Mouse (Mus musculus) liver, embryonic 14.5 days (tissue): Measurements from ENCODE around the gene Gm14085. TPM values are rescaled to one million over a fixed set of nuclear protein-coding genes. Genes with fewer than 3 reads are reported as not detected.

Experiments used
- ATAC-seq: fragments of 200-750 bp; cut with Nextera tagmentation; 2 replicates; pipeline ENCODE4 v1.8.0; 2017; ENCODE audit warnings: moderate number of reproducible peaks, mild to moderate bottlenecking, moderate library complexity; ENCODE audit not compliant: insufficient read depth
- DNase-seq, 3 experiments: peaks; one replicate each; pipeline ENCODE4 v3.0.0-alpha.2; 2012 to 2013; ENCODE audit warnings: low read depth in 3 of 3, low spot score in 3 of 3
- H3K27ac ChIP-seq: fragments of 300-500 bp; sonication (generic); 2 replicates; pipeline ENCODE4 v1.5.1; 2014; ENCODE audit warnings: moderate library complexity, mild to moderate bottlenecking, control low read depth, inconsistent platforms
- H3K27me3 ChIP-seq: fragments of 300-500 bp; sonication (generic); 2 replicates; pipeline ENCODE4 v1.6.1; 2014; ENCODE audit warnings: mild to moderate bottlenecking, low read length, moderate library complexity; ENCODE audit not compliant: control insufficient read depth, insufficient read depth
- H3K36me3 ChIP-seq: fragments of 300-500 bp; sonication (generic); replicated peaks from 2 replicates; pipeline ENCODE4 v1.6.1; 2014; ENCODE audit warnings: low read depth; ENCODE audit not compliant: control insufficient read depth, insufficient read depth
- H3K4me1 ChIP-seq, 2 experiments: fragments of 200-500 bp in 1 of 2; fragments of 300-500 bp in 1 of 2; sonication (generic) in 1 of 2; replicated peaks; 2 replicates each; pipeline ENCODE4 v1.6.1; 2012 to 2014; ENCODE audit warnings: antibody characterized with exemption in 1 of 2, inconsistent platforms in 1 of 2, low read length in 1 of 2; ENCODE audit not compliant: control insufficient read depth in 2 of 2, insufficient read depth in 2 of 2
- H3K4me2 ChIP-seq: fragments of 300-500 bp; sonication (generic); 2 replicates; pipeline ENCODE4 v1.6.1; 2014; ENCODE audit warnings: low read depth, mild to moderate bottlenecking, control low read depth, moderate library complexity
- H3K4me3 ChIP-seq, 2 experiments: fragments of 200-500 bp in 1 of 2; fragments of 300-500 bp in 1 of 2; sonication (generic) in 1 of 2; 2 replicates each; pipeline ENCODE4 v1.5.1; 2012 to 2014; ENCODE audit warnings: low read depth in 2 of 2, low read length in 2 of 2, mild to moderate bottlenecking in 2 of 2, control low read depth in 1 of 2, inconsistent platforms in 1 of 2, moderate library complexity in 1 of 2; ENCODE audit not compliant: insufficient read depth in 1 of 2
- H3K9ac ChIP-seq: fragments of 300-500 bp; sonication (generic); replicated peaks from 2 replicates; pipeline ENCODE4 v1.6.1; 2014; ENCODE audit warnings: mild to moderate bottlenecking, control low read depth, moderate library complexity
- H3K9me3 ChIP-seq: fragments of 300-500 bp; sonication (generic); 2 replicates; pipeline ENCODE4 v1.6.1; 2016; ENCODE audit warnings: low read length, mixed read lengths; ENCODE audit not compliant: control insufficient read depth
- CTCF ChIP-seq: IDR thresholded peaks from 2 replicates; pipeline ENCODE4 v1.5.1; 2016; ENCODE audit warnings: antibody characterized with exemption, low read depth, control low read depth
- EP300 ChIP-seq: IDR thresholded peaks from 2 replicates; pipeline ENCODE4 v1.6.1; 2016; ENCODE audit warnings: antibody characterized with exemption, low read depth
- WGBS: fragments of 180-500 bp; shearing (Covaris S2); extraction: QIAGEN DNeasy Blood & Tissue Kit; methylation state at CpG from one replicate; pipeline ENCODE4 v1.1.7; 2014; ENCODE audit not compliant: insufficient replicate concordance; 5-methylcytosine and 5-hydroxymethylcytosine counted together
- polyA plus RNA-seq, 2 experiments: library from polyadenylated mRNA; depleted of rRNA in 1 of 2; stranded (reverse) in 1 of 2; unstranded in 1 of 2; fragments of >200 nt; fragmentation: Nextera tagmentation in 1 of 2; extraction: Ambion mirVana in 1 of 2; gene quantifications; 2 replicates each; pipeline versions ENCODE4 v1.2.1 to v1.2.3; 2012 to 2014

The Gm14085 gene
- polyA plus RNA-seq, 2 experiments: not detected

GRCm38 (mm10) chr2:122562251-122562650 lies 77.5 kb downstream of the Gm14085 start:
- no peak for DNase-seq
- Histone ChIP-seq H3K9me3 (no peaks in the 10 kb centered on the region), H3K27ac (no peak overlapping the region), H3K9ac (no peak overlapping the region), H3K36me3 (no peaks in the 10 kb centered on the region), H3K4me1 (no peaks in the 10 kb centered on the region), H3K4me2 (no peak overlapping the region), H3K4me3 (no peak overlapping the region), H3K27me3 (no peaks in the 10 kb centered on the region)
- ATAC-seq: no peak
- 78% methylated on average over 1 of the region's 1 CpGs for WGBS
- TF ChIP-seq EP300 (no peak), CTCF (no peak)

- DNase-seq: no peak
- Histone ChIP-seq H3K4me2 (no peak overlapping the region), H3K9ac (no peak overlapping the region), H3K9me3 (no peaks in the 10 kb centered on the region), H3K27ac (no peak overlapping the region), H3K36me3 (no peaks in the 10 kb centered on the region), H3K27me3 (no peaks in the 10 kb centered on the region), H3K4me1 (no peaks in the 10 kb centered on the region), H3K4me3 (no peak overlapping the region)
- no peak for ATAC-seq
- TF ChIP-seq EP300 (no peak), CTCF (peak; percentile 53)
- 4% methylated on average over 3 of the region's 3 CpGs for WGBS
Measured at GRCm38 (mm10) chr2:122569439-122569838, 84.7 kb downstream of the Gm14085 start.

- Histone ChIP-seq H3K4me2 (no peak overlapping the region), H3K9ac (no peak overlapping the region), H3K27ac (no peak overlapping the region), H3K27me3 (no peaks in the 10 kb centered on the region), H3K36me3 (no peaks in the 10 kb centered on the region), H3K4me1 (no peaks in the 10 kb centered on the region), H3K9me3 (no peaks in the 10 kb centered on the region), H3K4me3 (no peak overlapping the region)
- ATAC-seq: no peak
- 42% methylated on average over 4 of the region's 4 CpGs for WGBS
- no peak for TF ChIP-seq EP300
- TF ChIP-seq CTCF: no peak
- DNase-seq: no peak
Measured at GRCm38 (mm10) chr2:122570430-122570829, 85.7 kb downstream of the Gm14085 start.

GRCm38 (mm10) chr2:122571326-122571725 lies 86.6 kb downstream of the Gm14085 start:
- Histone ChIP-seq H3K9me3 (no peaks in the 10 kb centered on the region), H3K4me3 (no peak overlapping the region), H3K36me3 (no peaks in the 10 kb centered on the region), H3K27ac (no peak overlapping the region), H3K4me2 (no peak overlapping the region), H3K27me3 (no peaks in the 10 kb centered on the region), H3K4me1 (no peaks in the 10 kb centered on the region), H3K9ac (no peak overlapping the region)
- ATAC-seq (no peak), DNase-seq (no peak)
- TF ChIP-seq CTCF (no peak), EP300 (no peak)
- WGBS: 51% methylated on average over 4 of the region's 4 CpGs

- H3K4me1 ChIP-seq: no peaks in the 10 kb centered on the region
- TF ChIP-seq CTCF (no peak), EP300 (no peak)
- no peak overlapping the region for H3K27ac ChIP-seq
- WGBS: 48% methylated on average over 1 of the region's 1 CpGs
- DNase-seq (no peak), ATAC-seq (no peak)
- H3K4me3 ChIP-seq: no peak overlapping the region
- H3K9ac ChIP-seq: no peak overlapping the region
- H3K27me3 ChIP-seq: no peaks in the 10 kb centered on the region
- no peak overlapping the region for H3K4me2 ChIP-seq
- H3K9me3 ChIP-seq: no peaks in the 10 kb centered on the region
- no peaks in the 10 kb centered on the region for H3K36me3 ChIP-seq
Measured at GRCm38 (mm10) chr2:122572438-122572837, 87.7 kb downstream of the Gm14085 start.
